Mouse (Mus musculus): Measurements from ENCODE around the gene Rhod.

- TF ChIP-seq CTCF (IDR thresholded peaks at IDR 0.05; ENCODE audit: low read depth) (no peak), EP300 (optimal IDR thresholded peaks at IDR 0.05) (no peak)
Observed at GRCm38 (mm10) chr19:4436254-4436653, 3.0 kb downstream of the Rhod start.

Measured in stomach, postnatal 0 days (tissue).